Mouse (Mus musculus) heart, postnatal 25 days (tissue): Measurements from ENCODE around the gene Slc39a11. TPM values are rescaled to one million over a fixed set of nuclear protein-coding genes. Genes with fewer than 3 reads are reported as not detected.

Experiments
- DNase-seq: peaks from one replicate; pipeline ENCODE4 v3.0.0; 2022; ENCODE audit warnings: low spot score
- intact Hi-C: fragments of 180-260 bp; cut with DNase I; formaldehyde crosslinking; loops from one replicate; pipeline ENCODE4 v1.15.1; 2025
- total RNA-seq, 2 experiments: library from RNA; stranded (reverse); gene quantifications; 2 replicates each; pipeline ENCODE4 v1.2.3; 2021

Slc39a11 gene
- total RNA-seq, 2 experiments from 2014 or later: 2.7 to 3.8 TPM

DNA sequence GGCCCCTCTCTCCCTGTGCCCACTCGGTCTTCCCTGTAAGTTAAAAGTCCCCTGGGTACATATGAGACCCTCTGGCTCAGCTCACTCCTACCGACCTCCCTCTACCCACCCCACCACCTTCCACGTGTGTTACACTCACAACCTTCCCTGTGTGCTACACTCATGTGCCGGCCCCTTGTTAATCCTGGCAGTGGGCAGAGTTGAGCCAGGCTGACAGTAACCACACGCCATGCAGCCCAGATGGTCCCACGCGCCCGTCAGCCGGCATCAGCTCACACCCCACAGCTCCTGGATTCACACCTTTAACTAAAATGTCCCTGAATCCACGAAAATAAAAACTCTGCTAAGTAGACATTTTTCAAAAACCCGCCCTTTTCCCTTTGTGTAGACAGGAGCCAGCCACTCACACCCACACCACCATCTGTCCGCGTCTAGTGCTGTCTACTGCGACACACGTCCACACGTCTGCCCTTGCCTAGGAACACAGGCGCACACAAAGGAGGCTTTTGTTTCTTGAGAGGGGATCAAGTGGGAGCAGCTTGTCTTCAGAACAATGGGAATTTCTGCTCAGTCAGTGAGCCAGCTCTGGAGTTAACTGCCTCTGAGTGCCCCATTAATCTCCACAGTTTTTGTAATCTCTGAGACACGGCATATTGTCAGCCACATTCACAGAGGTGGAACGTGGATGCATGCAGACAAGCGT lies 210.4 kb downstream of the Slc39a11 start:
- no peak for DNase-seq
- intact Hi-C loops: no loop called here

DNA sequence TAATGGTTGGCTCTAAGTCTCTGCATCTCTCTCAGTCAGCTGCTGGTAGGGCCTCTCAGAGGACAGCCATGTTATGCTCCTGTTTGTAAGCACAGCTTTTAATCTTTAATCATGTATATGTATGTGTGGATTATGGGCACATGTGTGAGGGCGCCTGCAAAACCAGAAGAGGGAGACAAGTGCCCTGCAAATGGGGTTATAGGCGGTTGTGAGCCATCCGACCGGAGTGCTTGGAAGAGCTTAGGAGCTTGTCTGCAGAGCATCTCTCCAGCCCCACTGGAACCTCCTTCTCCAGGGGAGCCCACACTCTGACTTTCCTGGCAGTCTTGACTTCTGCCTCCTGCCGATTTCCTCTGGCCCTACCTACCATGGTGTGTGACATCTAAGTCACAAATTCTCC lies 211.0 kb downstream of the Slc39a11 start:
- intact Hi-C loops: no loop called here
- no peak for DNase-seq

DNA sequence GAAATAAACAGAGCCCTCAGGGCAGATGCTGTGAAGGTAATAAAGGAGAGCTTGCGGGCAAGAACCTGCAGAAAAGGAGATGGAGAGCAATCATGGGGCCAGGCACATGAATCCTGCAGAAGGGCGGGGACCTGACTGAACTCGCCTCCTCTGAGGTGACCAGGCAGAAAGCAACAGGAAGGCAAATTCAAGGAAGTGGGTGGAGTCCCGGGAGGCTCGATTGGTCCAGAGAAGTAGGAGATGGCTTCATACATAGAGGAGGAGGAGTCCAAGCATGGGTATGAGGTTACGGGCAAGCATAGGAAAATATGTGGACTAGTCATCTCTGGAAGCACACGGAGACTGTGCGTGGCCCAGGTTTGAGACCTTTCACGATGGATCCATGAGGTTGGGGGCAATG lies 212.5 kb downstream of the Slc39a11 start:
- intact Hi-C loops: no loop called here
- DNase-seq: no peak

DNA sequence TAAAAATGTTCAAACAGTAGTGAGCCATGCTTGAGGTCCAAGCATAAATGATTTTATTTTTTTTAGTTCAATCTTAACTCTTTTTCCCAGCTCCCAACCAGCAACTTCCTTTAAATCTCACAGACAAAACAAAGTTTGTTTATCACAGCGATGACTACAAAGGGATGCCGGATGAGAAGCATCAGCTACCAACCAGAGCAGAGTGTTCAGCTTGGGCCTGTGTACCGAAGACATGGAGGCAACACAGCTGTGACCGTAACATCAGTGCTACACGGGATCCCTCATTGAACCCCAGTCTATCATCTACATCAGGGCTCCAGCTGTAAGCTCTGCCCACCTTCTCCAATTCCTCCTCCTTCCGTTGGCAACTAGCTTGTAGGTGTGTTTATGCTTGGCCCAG lies 213.6 kb downstream of the Slc39a11 start:
- no peak for DNase-seq
- intact Hi-C loops: no loop called here

DNA sequence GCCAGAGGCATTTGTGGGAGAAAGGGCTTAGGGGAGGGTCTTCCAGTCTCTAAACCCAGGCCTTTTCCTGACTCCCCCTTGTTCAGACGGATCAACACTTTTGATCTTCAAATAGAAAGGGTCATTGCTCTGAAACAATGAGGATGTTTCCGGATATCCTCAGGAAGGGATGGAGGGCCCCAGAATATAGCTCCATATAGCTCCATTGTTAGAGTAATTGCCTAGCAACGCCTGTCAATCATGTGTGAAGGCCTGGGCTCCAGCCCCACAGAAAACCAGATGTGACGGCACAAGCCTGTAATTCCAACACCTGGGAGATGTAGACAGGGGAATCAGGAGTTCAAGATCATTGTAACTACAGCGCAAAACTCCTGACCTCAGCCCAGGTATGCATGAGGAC lies 214.2 kb downstream of the Slc39a11 start:
- intact Hi-C loops: no loop called here
- DNase-seq: no peak

GRCm38 (mm10) chr11:113431161-113431560 lies 218.7 kb downstream of the Slc39a11 start:
- DNase-seq: no peak
- intact Hi-C loops: no loop called here

GRCm38 (mm10) chr11:113425882-113426281 lies 224.0 kb downstream of the Slc39a11 start:
- DNase-seq: no peak

DNA sequence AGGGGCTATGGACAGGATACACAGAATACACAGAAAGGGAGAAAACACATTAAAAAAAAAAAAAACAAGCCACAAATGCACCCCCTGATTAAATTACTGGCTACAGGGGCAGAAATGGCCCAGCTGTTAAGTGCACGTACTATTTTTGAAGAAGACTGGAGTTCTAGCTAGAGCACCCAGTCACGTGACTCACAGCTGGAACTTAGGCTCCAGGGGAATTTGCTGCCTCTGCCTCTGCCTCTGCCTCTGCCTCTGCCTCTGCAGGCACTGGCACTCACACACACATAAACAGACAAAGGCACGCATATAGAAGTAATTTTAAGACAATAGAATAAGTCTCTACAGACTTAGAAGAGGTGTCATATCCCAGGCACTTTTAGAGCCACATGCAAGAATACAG lies 224.4 kb downstream of the Slc39a11 start:
- intact Hi-C loops: no loop called here
- no peak for DNase-seq

More at GRCm38 (mm10) chr11:113425882-113426281, 224.0 kb downstream of the Slc39a11 start:
- intact Hi-C loops: no loop called here

DNA sequence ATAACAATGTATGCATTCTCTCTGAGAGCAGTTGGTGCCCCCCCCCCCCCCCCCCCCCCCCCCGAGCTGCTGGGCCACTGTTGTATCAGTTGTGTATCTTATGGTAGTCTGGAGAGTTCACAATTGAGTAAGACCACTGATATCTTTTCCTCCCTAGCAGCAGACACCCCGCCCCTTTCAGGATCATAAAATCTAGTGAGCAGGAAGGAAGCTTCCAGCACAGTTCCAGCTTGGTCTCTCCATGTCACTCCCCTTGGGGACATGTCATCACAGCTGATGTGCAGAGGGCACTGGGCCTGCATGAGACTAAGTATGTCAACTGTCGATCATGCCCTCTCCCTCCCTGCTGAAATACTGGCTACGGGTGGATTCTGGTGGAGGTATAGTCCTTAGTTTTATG lies 225.1 kb downstream of the Slc39a11 start:
- intact Hi-C loops: no loop called here
- no peak for DNase-seq

GRCm38 (mm10) chr11:113422598-113422997 lies 227.3 kb downstream of the Slc39a11 start:
- no peak for DNase-seq
- intact Hi-C loops: no loop called here

DNA sequence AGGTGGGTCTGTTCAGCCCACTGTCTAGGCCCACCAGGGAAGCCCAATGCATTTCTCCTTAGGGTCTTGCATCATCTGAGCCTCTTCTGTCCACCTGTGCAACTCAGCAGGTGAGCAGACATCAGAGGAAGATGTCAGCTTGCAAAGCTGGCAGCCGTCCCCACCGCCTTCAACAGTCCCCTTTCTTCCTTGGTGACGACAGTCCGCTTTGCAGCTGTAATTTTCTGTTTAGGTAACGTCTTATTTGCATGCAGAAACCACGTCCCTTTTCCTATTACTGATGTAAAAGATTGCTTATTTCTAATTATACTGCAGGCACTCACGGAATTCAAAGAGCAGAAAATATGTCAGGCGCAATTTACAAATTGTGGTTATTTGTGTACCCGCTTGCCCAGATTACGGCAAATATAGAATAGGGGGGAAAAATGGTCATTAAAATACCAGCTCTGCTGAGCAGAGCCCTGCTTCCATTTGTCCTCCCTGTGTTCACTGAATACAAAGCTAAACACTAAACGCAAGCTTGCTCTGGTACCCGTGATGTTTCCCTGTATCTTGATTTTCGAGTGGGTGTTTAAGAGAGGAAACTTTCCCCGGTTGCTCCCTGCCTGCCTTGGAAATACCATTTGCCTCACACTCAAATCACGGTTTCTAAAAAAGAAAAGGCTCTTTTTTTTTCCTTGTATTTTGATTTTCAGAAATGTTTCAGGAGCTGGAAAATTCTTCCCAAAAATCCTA lies 230.8 kb downstream of the Slc39a11 start:
- intact Hi-C loops: no loop called here
- DNase-seq: no peak

- DNase-seq: no peak
- intact Hi-C loops: no loop called here
Observed at GRCm38 (mm10) chr11:113417948-113418347, 231.9 kb downstream of the Slc39a11 start.

DNA sequence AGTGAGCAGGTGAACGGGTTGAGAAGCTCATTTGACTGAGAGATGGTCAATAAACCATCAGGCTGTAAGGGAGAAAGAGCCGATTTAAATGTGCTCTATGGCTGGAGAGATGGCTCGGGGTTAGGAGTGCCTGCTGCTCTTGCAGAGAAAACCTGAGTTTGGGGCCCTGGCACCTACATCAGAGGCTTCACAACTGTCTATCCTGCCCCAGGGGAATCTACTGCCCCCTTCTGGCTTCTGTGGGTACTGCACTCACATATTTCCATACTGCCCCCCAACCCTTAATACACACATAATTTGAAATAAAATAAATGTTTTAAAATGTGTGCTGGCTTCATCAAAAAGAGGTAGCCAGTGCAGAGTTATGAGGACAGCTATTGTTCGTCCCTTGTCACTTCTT lies 237.3 kb downstream of the Slc39a11 start:
- DNase-seq: no peak
- intact Hi-C loops: no loop called here

- no peak for DNase-seq
- intact Hi-C loops: no loop called here
Observed at GRCm38 (mm10) chr11:113411798-113412197, 238.1 kb downstream of the Slc39a11 start.

DNA sequence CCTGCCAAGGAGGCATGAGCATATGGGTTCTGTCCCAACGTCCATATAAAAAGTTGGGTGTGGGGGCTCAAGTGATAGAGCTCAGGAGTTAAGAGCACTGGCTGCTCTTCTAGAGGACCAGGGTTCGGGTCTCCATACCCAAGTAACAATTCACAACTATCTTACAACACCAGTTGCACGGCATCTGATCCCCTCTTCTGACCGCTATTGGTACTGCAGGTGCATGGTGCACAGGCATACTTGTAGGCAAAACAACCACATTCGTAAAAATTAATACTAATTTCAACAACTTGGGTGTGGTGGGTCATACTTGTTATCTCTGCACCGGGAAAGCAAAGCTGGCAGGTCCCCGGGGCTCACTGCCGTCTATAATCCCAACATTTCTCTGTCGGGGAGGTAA lies 240.8 kb downstream of the Slc39a11 start:
- intact Hi-C loops: loop anchor here (10.0 kb wide), 1 partner anchor 234 kb away; no protein-coding TSS in a partner anchor
- DNase-seq: no peak

- no peak for DNase-seq
- intact Hi-C loops: loop anchor here (10.0 kb wide), 1 partner anchor 233 kb away; no protein-coding TSS in a partner anchor
Observed at GRCm38 (mm10) chr11:113407474-113407873, 242.4 kb downstream of the Slc39a11 start.

DNA sequence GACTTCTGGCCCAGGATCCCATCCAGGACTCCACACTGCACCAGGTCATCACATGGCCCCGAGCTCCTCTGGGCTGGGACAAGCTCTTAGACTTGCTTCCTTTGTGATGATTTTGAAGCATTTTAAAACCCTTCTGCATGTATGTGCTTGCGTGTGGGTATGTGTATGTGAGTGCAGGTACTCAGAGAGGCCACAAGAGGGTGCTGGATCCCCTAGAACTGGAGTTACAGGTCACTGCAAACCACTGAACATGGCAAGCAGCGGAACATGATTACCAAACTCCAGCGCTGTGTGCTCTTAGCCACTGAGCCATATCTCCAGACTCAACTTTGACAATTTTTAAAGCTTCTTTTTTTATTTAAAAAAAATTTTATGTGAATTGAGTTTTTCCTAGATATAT lies 249.0 kb downstream of the Slc39a11 start:
- intact Hi-C loops: loop anchor here (10.0 kb wide), 1 partner anchor 226 kb away; no protein-coding TSS in a partner anchor
- DNase-seq: no peak

DNA sequence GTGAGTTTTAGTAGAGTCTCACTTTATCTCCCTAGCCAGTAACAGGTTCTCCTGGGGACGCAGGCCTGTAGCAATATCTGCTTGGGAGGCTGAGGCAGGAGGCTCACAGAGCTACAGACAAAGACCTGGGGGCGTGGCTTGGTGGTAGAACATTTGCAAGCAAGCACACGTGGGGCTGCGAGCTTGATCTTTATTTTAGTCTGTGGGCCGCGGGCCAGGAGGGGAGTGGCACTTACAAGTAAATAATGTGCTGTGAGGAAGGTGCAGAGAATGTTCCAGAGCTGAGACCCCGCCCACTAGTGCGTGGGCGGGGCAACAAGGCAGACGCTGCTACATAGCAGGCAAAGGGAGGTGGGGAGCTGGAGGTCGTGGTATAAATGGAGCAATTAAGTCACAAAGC lies 250.3 kb downstream of the Slc39a11 start:
- intact Hi-C loops: no loop called here
- no peak for DNase-seq

GRCm38 (mm10) chr11:113397394-113397793 lies 252.5 kb downstream of the Slc39a11 start:
- intact Hi-C loops: no loop called here
- DNase-seq: no peak

- intact Hi-C loops: no loop called here
- DNase-seq: no peak
Observed at GRCm38 (mm10) chr11:113393366-113394150, 256.3 kb downstream of the Slc39a11 start.

DNA sequence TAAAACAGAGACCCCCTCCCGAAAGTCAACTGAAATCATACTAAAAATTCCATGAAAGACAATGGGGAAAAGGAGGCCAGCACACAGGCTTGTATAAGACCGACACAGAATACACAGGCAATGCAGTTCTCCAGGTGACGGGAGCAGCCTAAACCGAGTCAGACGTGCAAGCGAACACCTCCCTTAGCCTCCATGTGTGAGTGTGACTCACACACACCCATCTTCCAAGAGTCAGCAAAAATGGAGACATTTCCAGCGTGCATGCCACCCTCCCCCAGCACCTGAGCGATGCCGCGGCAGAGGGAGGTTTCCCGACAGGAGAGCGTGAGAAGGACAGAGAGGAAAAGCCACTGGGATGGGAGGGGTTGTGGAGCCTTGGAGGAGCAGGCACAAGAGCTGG lies 258.2 kb downstream of the Slc39a11 start:
- no peak for DNase-seq
- intact Hi-C loops: no loop called here
